Mouse (Mus musculus) CH12.LX (cell line): Measurements from ENCODE around the gene Slc38a10.

Source experiments
- E2F4 ChIP-seq: IDR thresholded peaks from 2 replicates; pipeline ENCODE4 v1.6.1; 2011; ENCODE audit warnings: low read depth, low read length, improper control_type of control experiment; ENCODE audit not compliant: insufficient replicate concordance
- USF1 ChIP-seq: IDR thresholded peaks from 2 replicates; pipeline ENCODE4 v1.6.1; 2014; ENCODE audit warnings: low read depth, mild to moderate bottlenecking, inconsistent platforms, low read length, improper control_type of control experiment

DNA sequence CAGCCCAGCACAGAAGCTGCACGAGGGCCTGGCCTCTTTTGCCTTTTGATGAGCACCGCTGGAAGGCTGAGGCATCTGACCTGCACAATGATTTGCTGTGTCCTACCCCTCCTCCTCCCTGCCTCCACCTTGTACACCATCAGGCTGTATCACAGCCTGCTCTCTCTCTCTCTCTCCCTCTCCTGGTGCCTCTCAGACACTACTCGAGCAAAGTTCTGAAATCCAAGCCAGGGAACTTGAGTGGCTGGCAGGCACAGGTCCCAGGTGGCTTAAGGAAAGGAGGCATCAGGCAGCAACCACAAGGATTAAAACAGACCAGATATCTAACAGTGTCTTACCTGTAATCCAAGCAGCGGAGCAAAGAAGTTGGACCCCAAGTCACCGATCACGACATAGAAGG is 10.9 kb downstream of the Slc38a10 start:
- TF ChIP-seq USF1: no peak
- TF ChIP-seq E2F4: no peak
